Mouse (Mus musculus): ENCODE results near the gene Inpp5k.

DNA sequence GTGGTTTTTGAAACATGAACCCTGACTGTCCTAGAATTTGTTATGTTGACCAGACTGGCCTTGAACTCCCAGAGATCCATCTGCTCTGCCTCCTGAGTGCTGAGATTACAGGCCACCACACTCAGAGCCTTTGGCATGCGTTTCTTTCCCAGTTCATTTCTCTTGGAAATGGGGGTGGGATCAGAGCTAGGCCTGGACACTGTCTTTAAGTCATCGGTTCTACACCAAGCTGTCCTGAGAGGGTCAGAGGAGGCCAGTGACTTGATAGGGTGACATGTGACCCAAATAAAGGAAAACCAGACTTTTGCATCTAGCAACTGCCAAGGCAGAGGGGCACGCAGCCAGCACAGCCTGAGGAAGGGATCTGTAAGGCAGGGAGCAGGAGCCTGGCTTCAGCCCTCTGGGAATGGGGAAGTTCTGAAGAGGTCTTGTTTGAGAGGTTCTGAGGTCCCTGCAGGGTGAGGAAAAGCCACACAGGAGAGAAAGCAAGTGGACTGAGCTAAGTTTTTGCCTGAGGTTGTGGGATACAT lies 34.0 kb upstream of the Inpp5k start:
- no peak for TF ChIP-seq POLR2A (IDR thresholded peaks at IDR 0.05; ENCODE audit: extremely low read depth, insufficient read depth, low read length)
- TF ChIP-seq CTCF (IDR thresholded peaks at IDR 0.05; ENCODE audit: extremely low read depth, insufficient read depth, low read length) = no peak

Measured in cortical plate, adult 2 months (tissue).